Mouse (Mus musculus): ENCODE measurements at regions not wholly inside any gene's neighbourhood (a gene's known extent, or its start where the extent isn't known, plus 50 kb on each side); places are given as distances from the start of the nearest gene placed in this dataset.
A peak's percentile ranks its signal among the peaks of the same experiment; 100 is the strongest.

DNA sequence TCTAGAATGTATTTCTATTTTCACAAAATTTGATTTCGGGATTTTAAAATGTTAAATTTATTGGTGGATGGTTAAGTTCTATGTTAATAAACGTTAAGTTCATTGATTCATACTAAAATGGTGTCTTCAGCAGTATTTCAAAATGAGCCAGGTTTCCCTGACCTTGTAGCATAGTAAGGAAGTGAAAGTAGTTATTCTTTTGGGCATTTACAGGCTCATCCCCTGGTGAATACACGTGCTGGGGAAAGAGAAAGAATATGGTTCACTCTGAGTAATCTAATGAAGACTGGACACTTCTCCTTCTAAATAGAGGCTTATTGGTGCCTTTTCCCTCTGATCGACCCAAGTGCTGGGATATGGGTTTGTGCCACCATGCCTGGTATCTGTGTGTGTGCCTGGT, 281.1 kb downstream of the Lipi start:
- DNase-seq (ENCODE audit: low spot score in 2 of 2) = no peak

DNA sequence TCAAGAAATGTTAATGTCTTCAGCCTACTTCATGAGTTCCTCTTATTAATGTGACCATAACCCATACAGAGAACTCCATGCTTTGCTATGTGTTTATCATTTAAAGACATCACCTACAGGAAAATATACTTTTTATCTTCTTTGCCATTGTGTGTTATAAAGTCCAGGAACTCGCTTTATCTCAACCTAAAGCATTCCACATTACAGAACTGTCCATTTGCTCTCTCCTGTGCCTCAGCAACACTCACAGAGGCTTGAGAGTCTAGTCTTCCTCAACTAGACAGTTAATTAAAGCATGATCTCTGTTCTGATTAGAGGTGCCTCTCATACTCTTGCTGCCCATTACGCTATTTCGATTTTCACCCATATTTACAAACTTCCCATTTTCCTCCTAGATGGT, 288.4 kb downstream of the Lipi start:
- no peak for DNase-seq (ENCODE audit: low spot score in 2 of 2)

GRCm38 (mm10) chr16:75292736-75293428, 293.0 kb downstream of the Lipi start:
- DNase-seq (ENCODE audit: low spot score in 2 of 2) = no peak

GRCm38 (mm10) chr16:75291194-75291593, 294.7 kb downstream of the Lipi start:
- DNase-seq (ENCODE audit: low spot score in 2 of 2) = no peak

GRCm38 (mm10) chr16:75287150-75287549, 298.7 kb downstream of the Lipi start:
- no peak for DNase-seq (ENCODE audit: low spot score in 2 of 2)

DNA sequence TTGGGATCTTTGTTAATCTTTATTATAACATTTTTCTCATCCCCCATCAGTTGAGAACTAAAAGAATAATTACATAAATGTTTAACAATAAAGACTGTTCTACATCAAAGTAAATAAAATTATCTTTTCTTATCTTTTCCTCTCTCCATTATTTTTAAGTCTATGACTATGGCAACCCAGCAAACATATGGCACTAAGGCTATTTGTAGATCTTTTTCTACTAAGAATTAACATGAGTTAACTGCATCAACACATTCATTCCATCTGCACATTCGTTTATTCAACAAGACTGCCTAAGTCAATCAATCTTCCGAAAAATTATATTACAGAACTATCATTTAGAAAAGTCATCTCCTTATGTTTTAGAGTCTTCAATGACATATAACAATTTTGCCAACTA, 300.1 kb downstream of the Lipi start:
- DNase-seq (ENCODE audit: low spot score in 2 of 2) = no peak

DNA sequence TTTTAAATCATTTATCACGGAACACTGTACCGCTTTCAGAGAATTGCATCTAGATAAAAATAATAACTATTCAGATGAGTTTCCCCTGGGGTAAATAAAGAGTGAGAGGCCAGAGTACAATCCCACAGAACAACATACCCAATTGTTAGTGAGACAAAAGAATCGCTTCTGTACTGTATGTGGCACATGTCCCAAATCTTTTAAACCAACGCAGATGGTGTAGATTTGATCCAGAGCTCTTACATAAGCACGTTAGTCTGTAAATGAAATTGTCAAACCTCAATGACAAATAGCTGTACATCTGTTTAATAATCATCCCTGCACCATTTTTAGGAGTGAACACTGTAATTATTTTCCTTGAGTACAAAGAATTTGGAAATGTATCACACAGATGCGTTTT, 322.0 kb downstream of the Lipi start:
- peak in 1 of 2 experiments; percentile 15 for DNase-seq (ENCODE audit: low spot score in 2 of 2)

GRCm38 (mm10) chr16:75254981-75255380, 330.9 kb downstream of the Lipi start:
- DNase-seq (ENCODE audit: low spot score in 2 of 2) = no peak

DNA sequence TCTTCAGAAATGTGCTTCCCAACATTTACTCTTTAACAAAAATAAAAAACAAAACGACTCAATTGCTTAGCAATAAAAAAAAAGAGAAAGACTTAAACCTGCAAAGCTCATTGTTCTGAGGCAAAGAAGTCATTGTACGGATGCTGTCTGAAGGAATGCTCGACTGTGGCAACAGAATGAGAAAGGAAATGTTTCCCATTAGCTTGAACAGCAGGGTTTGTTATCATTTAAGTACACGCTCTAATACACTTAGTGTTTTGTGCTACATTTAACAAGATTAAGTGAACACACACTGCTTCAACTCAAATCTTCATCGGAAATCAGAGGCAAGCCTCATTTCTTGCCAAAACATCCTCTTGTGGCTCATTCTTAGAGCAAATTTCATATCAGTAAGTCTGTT, 336.7 kb downstream of the Lipi start:
- DNase-seq (ENCODE audit: low spot score in 2 of 2) = no peak

GRCm38 (mm10) chr16:75240383-75240782, 345.5 kb downstream of the Lipi start:
- no peak for DNase-seq (ENCODE audit: low spot score in 2 of 2)

- DNase-seq (ENCODE audit: low spot score in 2 of 2) = peak; percentile 12 to 28
Measured at GRCm38 (mm10) chr16:75232133-75232532, 353.7 kb downstream of the Lipi start.

DNA sequence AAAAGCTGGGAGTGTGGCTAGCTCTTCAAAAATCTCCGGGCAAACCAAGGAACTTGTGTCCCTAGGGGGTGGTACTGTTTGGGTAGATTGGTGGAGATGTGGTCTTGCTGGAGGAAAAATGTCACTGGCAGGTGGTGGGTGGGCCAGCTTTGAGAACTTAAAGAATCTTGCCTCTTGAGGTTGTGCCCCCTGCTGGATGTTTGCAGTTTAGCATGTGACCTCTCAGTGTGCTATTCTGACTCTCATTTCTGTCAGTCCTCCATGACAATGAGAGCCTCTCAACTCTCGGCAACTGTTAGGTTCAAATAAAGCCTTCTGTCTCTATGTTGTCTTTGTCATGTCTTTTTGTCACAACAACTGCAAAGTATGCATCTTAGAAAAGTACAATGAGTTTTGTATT, 392.5 kb downstream of the Lipi start:
- DNase-seq (ENCODE audit: low spot score in 2 of 2) = no peak

GRCm38 (mm10) chr16:75190316-75190715, 395.5 kb downstream of the Lipi start:
- DNase-seq (ENCODE audit: low spot score in 2 of 2) = no peak

GRCm38 (mm10) chr16:75166040-75166439, 419.8 kb downstream of the Lipi start:
- no peak for DNase-seq (ENCODE audit: low spot score in 2 of 2)

DNA sequence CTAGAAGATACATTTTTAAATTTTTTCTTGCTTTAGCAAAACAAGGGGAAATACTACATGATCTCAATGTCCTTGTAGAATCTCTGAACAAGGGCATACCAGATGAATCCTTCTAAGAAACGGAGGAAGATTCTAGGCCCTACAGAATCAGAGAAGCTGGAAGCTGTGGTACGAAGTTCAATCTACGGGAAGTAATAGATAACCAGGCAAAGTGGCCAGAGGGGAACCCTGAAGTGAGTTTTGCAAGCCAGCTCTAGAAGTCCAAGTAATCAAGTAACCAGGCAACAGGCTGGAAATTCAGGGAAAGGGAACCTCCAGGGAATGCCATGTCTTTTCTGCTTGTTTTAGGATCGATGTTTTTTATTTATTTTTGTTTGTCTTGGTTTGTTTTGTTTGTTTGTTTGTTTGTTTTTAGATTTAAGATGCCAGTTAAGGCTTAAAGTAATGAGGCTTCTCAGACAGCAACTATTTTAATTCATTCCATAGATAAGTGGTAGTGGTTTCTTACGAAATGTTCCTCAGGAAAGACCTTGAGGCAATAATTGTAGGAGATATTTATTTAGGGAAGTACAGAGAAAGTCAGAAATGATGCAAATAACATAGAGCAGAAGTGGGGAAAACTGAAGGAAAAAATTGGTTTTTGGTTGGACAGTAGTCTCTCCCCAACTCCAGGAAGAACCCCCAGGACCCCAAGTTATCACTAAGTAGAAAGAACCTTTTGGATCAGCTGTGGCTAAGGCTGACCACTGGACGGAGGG, 420.7 kb downstream of the Lipi start:
- no peak for DNase-seq (ENCODE audit: low spot score in 2 of 2)

DNA sequence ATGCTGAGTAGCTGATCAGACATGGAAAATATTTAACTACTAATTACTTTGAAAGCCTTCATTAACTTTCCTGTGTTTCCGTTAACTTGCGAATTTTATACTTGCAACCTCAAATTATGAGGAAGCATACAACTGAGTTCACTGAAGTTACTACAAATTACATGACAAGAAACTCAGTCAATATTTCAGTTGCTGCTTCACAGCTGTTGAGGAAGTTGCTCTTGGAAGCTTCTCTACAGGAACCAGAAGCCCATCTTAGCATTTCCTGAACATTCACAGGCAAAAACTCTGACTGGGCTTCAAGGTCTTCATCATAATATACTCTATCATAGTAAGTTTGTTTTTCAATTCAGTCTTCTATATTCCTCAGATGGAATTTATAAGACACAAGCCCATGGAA, 426.1 kb downstream of the Lipi start:
- no peak for DNase-seq (ENCODE audit: low spot score in 2 of 2)

DNA sequence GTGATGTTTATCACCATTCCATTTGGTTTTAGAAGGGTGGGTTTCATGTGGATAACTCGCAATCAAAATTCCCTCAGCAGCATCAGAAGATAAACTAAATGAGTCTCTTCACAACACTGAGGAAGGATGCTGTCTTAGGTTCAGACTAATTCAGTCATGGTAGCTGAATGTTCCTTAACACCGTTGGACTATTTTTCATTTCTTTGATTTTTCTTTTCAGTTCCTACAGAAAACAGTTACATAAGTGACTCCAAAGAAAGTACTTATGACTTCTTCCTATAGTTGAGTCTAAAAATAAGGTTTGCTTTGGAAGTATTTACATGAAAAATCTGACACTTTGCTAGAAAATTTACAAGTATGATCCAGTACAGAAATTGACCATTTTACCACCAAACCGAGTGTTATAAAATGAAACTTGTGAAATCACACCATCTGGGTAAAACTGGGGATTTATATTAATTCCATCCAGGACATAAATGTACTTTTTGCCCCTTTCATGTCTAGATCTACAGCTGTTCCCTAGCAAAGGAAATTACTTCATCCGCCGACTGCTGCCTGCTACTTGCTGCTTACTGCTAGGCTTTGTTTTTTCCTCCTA, 430.3 kb downstream of the Lipi start:
- DNase-seq (ENCODE audit: low spot score in 2 of 2) = peak in 1 of 2 experiments; percentile 20
